Mouse (Mus musculus): ENCODE data around the gene Mef2b. TPM values are rescaled to one million over a fixed set of nuclear protein-coding genes. Genes with fewer than 3 reads are reported as not detected.

The Mef2b gene
- total and polyA plus RNA-seq, 2 experiments from 2014 or later: 0.52 to 0.90 TPM

- Histone ChIP-seq H3K9me3 (ENCODE audit: low read length) (no peaks in the 10 kb centered on the region), H3K4me1 (ENCODE audit: insufficient read depth, low read length) (peaks cover 14% of the 10 kb centered on the region), H3K36me3 (ENCODE audit: insufficient read depth, low read length) (peaks cover 35% of the 10 kb centered on the region), H3K27me3 (ENCODE audit: insufficient read depth, low read length) (no peaks in the 10 kb centered on the region), H3K4me3 (ENCODE audit: low read length) (peak within 1 kb of the TSS; percentile 61), H3K4me2 (ENCODE audit: low read depth, low read length) (peak within 1 kb of the TSS; percentile 93), H3K9ac (replicated peaks; ENCODE audit: low read length) (peak within 1 kb of the TSS; percentile 69), H3K27ac (peak within 1 kb of the TSS; percentile 71; the same call in 1 of the 2 replicates)
- no peak for TF ChIP-seq CTCF (IDR thresholded peaks at IDR 0.05; ENCODE audit: low read depth)
- peak; percentile 76 for ATAC-seq
- DNase-seq (ENCODE audit: low spot score): peak; percentile 95
- 1% methylated on average over 37 of the region's 37 CpGs for WGBS
These were observed 8.2 kb upstream of the Mef2b start, which contains the start of gene Nr2c2ap for GRCm38 (mm10) chr8:70131166-70131883. Gene Nr2c2ap, plus strand, starts transcription at chr8:70131333.

GRCm38 (mm10) chr8:70134086-70134485 is 5.4 kb upstream of the Mef2b start:
- peaks cover 17% of the 10 kb centered on the region for H3K4me1 ChIP-seq (ENCODE audit: insufficient read depth, low read length)
- WGBS: 94% methylated on average over 5 of the region's 5 CpGs
- H3K27me3 ChIP-seq (ENCODE audit: insufficient read depth, low read length): no peaks in the 10 kb centered on the region
- no peak for DNase-seq (ENCODE audit: low spot score)
- no peak overlapping the region for H3K4me2 ChIP-seq (ENCODE audit: low read depth, low read length)
- no peak overlapping the region for H3K4me3 ChIP-seq (ENCODE audit: low read length)
- no peak overlapping the region for H3K9ac ChIP-seq (replicated peaks; ENCODE audit: low read length)
- H3K36me3 ChIP-seq (ENCODE audit: insufficient read depth, low read length): peaks cover 38% of the 10 kb centered on the region
- no peaks in the 10 kb centered on the region for H3K9me3 ChIP-seq (ENCODE audit: low read length)
- H3K27ac ChIP-seq: no peak overlapping the region
- TF ChIP-seq CTCF (IDR thresholded peaks at IDR 0.05; ENCODE audit: low read depth): no peak
- ATAC-seq: no peak

- no peak for TF ChIP-seq CTCF (IDR thresholded peaks at IDR 0.05; ENCODE audit: low read depth)
- WGBS: 92% methylated on average over 9 of the region's 9 CpGs
- Histone ChIP-seq H3K4me2 (ENCODE audit: low read depth, low read length) (no peak overlapping the region), H3K9ac (replicated peaks; ENCODE audit: low read length) (no peak overlapping the region), H3K4me1 (ENCODE audit: insufficient read depth, low read length) (peaks cover 13% of the 10 kb centered on the region), H3K4me3 (ENCODE audit: low read length) (no peak overlapping the region), H3K27me3 (ENCODE audit: insufficient read depth, low read length) (no peaks in the 10 kb centered on the region), H3K9me3 (ENCODE audit: low read length) (no peaks in the 10 kb centered on the region), H3K36me3 (ENCODE audit: insufficient read depth, low read length) (peaks cover 38% of the 10 kb centered on the region), H3K27ac (no peak overlapping the region)
- no peak for DNase-seq (ENCODE audit: low spot score)
- ATAC-seq: no peak
These were observed 4.6 kb upstream of the Mef2b start for GRCm38 (mm10) chr8:70134931-70135330.

GRCm38 (mm10) chr8:70136591-70136990 is 2.9 kb upstream of the Mef2b start:
- no peak overlapping the region for H3K4me2 ChIP-seq (ENCODE audit: low read depth, low read length)
- no peaks in the 10 kb centered on the region for H3K27me3 ChIP-seq (ENCODE audit: insufficient read depth, low read length)
- WGBS: 89% methylated on average over 4 of the region's 4 CpGs
- ATAC-seq (no peak), DNase-seq (ENCODE audit: low spot score) (no peak)
- no peak overlapping the region for H3K4me3 ChIP-seq (ENCODE audit: low read length)
- peaks cover 38% of the 10 kb centered on the region for H3K36me3 ChIP-seq (ENCODE audit: insufficient read depth, low read length)
- no peak overlapping the region for H3K9ac ChIP-seq (replicated peaks; ENCODE audit: low read length)
- H3K27ac ChIP-seq: no peak overlapping the region
- H3K9me3 ChIP-seq (ENCODE audit: low read length): no peaks in the 10 kb centered on the region
- H3K4me1 ChIP-seq (ENCODE audit: insufficient read depth, low read length): peaks cover 19% of the 10 kb centered on the region
- TF ChIP-seq CTCF (IDR thresholded peaks at IDR 0.05; ENCODE audit: low read depth): no peak

- no peak overlapping the region for H3K27ac ChIP-seq
- H3K9ac ChIP-seq (replicated peaks; ENCODE audit: low read length): no peak overlapping the region
- WGBS: 81% methylated on average over 4 of the region's 4 CpGs
- no peaks in the 10 kb centered on the region for H3K9me3 ChIP-seq (ENCODE audit: low read length)
- peaks cover 34% of the 10 kb centered on the region for H3K36me3 ChIP-seq (ENCODE audit: insufficient read depth, low read length)
- no peak overlapping the region for H3K4me3 ChIP-seq (ENCODE audit: low read length)
- H3K4me2 ChIP-seq (ENCODE audit: low read depth, low read length): peak overlapping the region; percentile 83
- ATAC-seq (no peak), DNase-seq (ENCODE audit: low spot score) (no peak)
- H3K27me3 ChIP-seq (ENCODE audit: insufficient read depth, low read length): no peaks in the 10 kb centered on the region
- TF ChIP-seq CTCF (IDR thresholded peaks at IDR 0.05; ENCODE audit: low read depth): no peak
- H3K4me1 ChIP-seq (ENCODE audit: insufficient read depth, low read length): peaks cover 16% of the 10 kb centered on the region
These were observed 1.6 kb upstream of the Mef2b start for GRCm38 (mm10) chr8:70137890-70138289.

GRCm38 (mm10) chr8:70139981-70140380 is 470 bp downstream of the Mef2b start:
- Histone ChIP-seq H3K9ac (replicated peaks; ENCODE audit: low read length) (peak overlapping the region; percentile 55), H3K36me3 (ENCODE audit: insufficient read depth, low read length) (peaks cover 20% of the 10 kb centered on the region; the same call in 1 of the 2 replicates), H3K4me2 (ENCODE audit: low read depth, low read length) (peak overlapping the region; percentile 83), H3K27me3 (ENCODE audit: insufficient read depth, low read length) (no peaks in the 10 kb centered on the region), H3K27ac (peak overlapping the region; percentile 80), H3K4me1 (ENCODE audit: insufficient read depth, low read length) (peaks cover 16% of the 10 kb centered on the region), H3K4me3 (ENCODE audit: low read length) (peak overlapping the region; percentile 54), H3K9me3 (ENCODE audit: low read length) (no peaks in the 10 kb centered on the region)
- TF ChIP-seq CTCF (IDR thresholded peaks at IDR 0.05; ENCODE audit: low read depth): no peak
- ATAC-seq (no peak), DNase-seq (ENCODE audit: low spot score) (peak; percentile 10)
- 10% methylated on average over 9 of the region's 9 CpGs for whole genome bisulfite sequencing

Measured in hindbrain, postnatal 0 days (tissue).